Mouse (Mus musculus) hindbrain, embryonic 15.5 days (tissue): Measurements from ENCODE around the gene Erfe. TPM values are rescaled to one million over a fixed set of nuclear protein-coding genes. Genes with fewer than 3 reads are reported as not detected.

Source experiments
- ATAC-seq: fragments of 200-750 bp; cut with Nextera tagmentation; 2 replicates; pipeline ENCODE4 v1.8.0; 2017; ENCODE audit warnings: low read depth, moderate number of reproducible peaks, moderate TSS enrichment; ENCODE audit not compliant: low FRiP score
- H3K27ac ChIP-seq: fragments of 300-500 bp; sonication (generic); replicated peaks from 2 replicates; pipeline ENCODE4 v1.5.1; 2015; ENCODE audit warnings: mild to moderate bottlenecking, inconsistent platforms
- H3K27me3 ChIP-seq: fragments of 300-500 bp; sonication (generic); 2 replicates; pipeline ENCODE4 v1.6.1; 2015; ENCODE audit warnings: control low read depth, inconsistent platforms
- H3K36me3 ChIP-seq: fragments of 300-500 bp; sonication (generic); 2 replicates; pipeline ENCODE4 v1.6.1; 2015; ENCODE audit warnings: control low read depth, inconsistent platforms
- H3K4me1 ChIP-seq: fragments of 300-500 bp; sonication (generic); replicated peaks from 2 replicates; pipeline ENCODE4 v1.6.1; 2015; ENCODE audit warnings: control low read depth, inconsistent platforms
- H3K4me2 ChIP-seq: fragments of 300-500 bp; sonication (generic); 2 replicates; pipeline ENCODE4 v1.6.1; 2015; ENCODE audit warnings: moderate library complexity, mild to moderate bottlenecking, inconsistent platforms
- H3K4me3 ChIP-seq: fragments of 300-500 bp; sonication (generic); 2 replicates; pipeline ENCODE4 v1.5.1; 2015; ENCODE audit warnings: mild to moderate bottlenecking, inconsistent platforms
- H3K9ac ChIP-seq: fragments of 300-500 bp; sonication (generic); 2 replicates; pipeline ENCODE4 v1.6.1; 2015; ENCODE audit warnings: inconsistent platforms
- H3K9me3 ChIP-seq: fragments of 300-500 bp; sonication (generic); 2 replicates; pipeline ENCODE4 v1.6.1; 2016; ENCODE audit warnings: control low read depth, inconsistent platforms
- WGBS: fragments of 180-500 bp; shearing (Covaris S2); methylation state at CpG from one replicate; pipeline ENCODE4 v1.1.7; 2015; 5-methylcytosine and 5-hydroxymethylcytosine counted together
- polyA plus RNA-seq: library from polyadenylated mRNA; unstranded; fragments of >200 nt; fragmentation: Nextera tagmentation; extraction: Ambion mirVana; gene quantifications from 2 replicates; pipeline ENCODE4 v1.2.1, GENCODE M21; 2015

The Erfe gene
- polyA plus RNA-seq, 1 experiment from 2014 or later: 0.54 TPM

DNA sequence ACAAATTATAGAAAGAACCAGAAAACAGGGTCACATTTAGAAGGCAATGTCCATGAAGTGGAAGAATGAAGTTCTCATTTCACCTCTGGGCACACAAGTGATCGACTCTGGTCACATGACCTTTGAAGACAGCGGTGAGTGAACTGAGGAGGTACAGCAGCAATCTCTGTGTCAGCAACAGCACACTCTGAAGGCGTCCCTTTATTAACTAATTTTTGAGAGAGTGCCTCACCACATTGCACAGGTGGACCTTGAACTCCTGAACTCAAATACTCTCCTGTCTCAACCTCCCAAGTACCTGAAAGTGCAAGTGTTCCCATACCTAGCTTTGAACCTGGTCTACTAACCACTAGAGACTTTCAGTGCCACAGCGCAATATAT, 14.9 kb downstream of the Erfe start:
- H3K27ac ChIP-seq: no peak overlapping the region
- H3K27me3 ChIP-seq: no peaks in the 10 kb centered on the region
- no peaks in the 10 kb centered on the region for H3K4me1 ChIP-seq
- H3K36me3 ChIP-seq: peaks cover 90% of the 10 kb centered on the region
- no peak overlapping the region for H3K9ac ChIP-seq
- H3K9me3 ChIP-seq: no peaks in the 10 kb centered on the region
- 95% methylated on average over 4 of the region's 4 CpGs for WGBS
- no peak overlapping the region for H3K4me3 ChIP-seq
- no peak for ATAC-seq
- no peak overlapping the region for H3K4me2 ChIP-seq

DNA sequence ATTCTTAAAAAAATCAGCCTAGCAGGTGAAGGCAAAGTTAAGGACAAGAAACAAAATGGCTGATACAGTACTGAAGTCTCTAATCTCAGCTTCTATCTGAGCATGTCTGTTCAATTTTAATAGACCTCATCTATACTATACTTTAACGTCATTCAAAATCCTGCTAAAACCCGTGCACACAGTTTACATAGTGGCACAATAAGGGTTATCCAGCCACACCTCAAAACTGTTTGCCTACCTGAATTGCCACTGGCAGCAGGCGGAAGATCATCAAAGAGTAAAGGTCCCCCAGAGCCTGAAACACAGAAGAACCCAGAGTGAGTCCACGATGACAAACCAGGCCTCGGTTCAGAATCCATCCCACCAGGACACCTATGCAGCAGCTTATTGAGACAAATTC, 24.1 kb downstream of the Erfe start:
- no peaks in the 10 kb centered on the region for H3K27me3 ChIP-seq
- WGBS: 96% methylated on average over 5 of the region's 5 CpGs
- H3K36me3 ChIP-seq: peaks cover 60% of the 10 kb centered on the region
- no peak overlapping the region for H3K27ac ChIP-seq
- H3K4me1 ChIP-seq: peaks cover 8% of the 10 kb centered on the region; the same call in 1 of the 2 replicates
- no peak overlapping the region for H3K4me2 ChIP-seq
- ATAC-seq: no peak
- no peak overlapping the region for H3K4me3 ChIP-seq
- H3K9me3 ChIP-seq: no peaks in the 10 kb centered on the region
- no peak overlapping the region for H3K9ac ChIP-seq

DNA sequence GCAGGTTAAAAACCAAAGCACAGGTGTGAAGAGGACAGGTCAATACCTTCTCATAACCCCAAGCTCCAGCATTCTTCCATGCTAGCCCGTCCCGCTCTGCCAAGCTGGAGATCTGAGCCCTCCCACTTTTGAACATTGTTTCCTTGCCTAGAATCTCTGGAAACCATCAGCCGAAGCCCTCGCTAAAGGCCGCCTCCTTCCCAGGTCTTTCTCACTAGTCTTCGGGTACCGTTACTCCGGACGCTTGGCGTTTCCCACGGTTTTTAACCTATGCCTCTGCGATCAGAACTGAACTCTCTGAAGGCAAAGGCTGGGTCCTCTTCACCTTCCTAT, 31.7 kb downstream of the Erfe start:
- ATAC-seq: no peak
- peak overlapping the region; percentile 75 for H3K9ac ChIP-seq
- H3K4me3 ChIP-seq: peak overlapping the region; percentile 78
- H3K27me3 ChIP-seq: no peaks in the 10 kb centered on the region
- H3K9me3 ChIP-seq: no peaks in the 10 kb centered on the region
- peak overlapping the region; percentile 84 for H3K4me2 ChIP-seq
- peaks cover 28% of the 10 kb centered on the region for H3K4me1 ChIP-seq
- under 1% methylated on average over 12 of the region's 12 CpGs for WGBS
- H3K27ac ChIP-seq: peak overlapping the region; percentile 91
- 0 out of 2 replicates have a peak, but pooled peaks cover 12% of the 10 kb centered on the region for H3K36me3 ChIP-seq

DNA sequence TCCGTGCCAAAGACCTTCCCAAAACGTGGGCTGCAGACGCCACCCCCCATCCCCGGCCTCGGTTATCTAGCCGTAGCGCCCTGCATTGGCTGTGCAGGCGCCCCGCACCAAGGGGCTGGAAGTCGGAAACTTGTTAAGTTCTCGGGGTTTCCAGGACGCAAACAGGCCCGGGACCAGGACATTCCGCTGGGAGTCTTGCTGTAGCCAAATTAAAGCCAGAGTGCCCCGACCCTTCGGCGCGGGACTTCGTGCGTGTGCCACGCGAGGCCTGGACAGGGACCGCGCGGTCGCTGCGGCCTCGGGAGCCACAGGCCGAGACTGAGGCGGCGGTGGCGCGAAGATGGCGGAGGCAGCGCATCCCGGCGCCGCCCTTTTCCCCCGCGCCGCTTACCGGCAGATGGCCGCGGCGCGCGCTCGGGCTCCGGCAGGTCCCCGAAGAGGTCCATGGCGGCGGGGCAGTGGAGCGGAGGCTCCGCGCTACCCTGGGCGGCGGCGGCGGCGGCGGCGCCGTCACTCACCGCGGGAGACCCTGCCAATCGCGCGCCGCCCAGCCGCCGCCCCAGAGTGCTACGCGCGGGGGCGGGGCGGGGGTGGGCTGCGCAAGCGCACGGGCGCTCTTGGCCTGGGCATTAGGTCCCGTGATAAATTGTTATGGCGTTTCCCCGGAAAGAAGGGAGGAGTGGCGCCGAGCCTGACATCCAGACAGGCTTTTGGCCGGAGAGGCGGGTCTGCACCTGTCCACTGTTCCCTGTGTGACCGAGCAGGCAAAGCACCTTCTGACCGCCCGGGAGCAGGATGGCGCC, 32.2 kb downstream of the Erfe start, which contains the start of gene Ilkap:
Gene Ilkap, minus strand, starts transcription at position 556 of the 803 bp plus-strand sequence.
- peak within 1 kb of the TSS; percentile 91 for H3K27ac ChIP-seq
- H3K4me2 ChIP-seq: peak within 1 kb of the TSS; percentile 84
- peaks cover 28% of the 10 kb centered on the region for H3K4me1 ChIP-seq
- peak; percentile 95 for ATAC-seq
- H3K4me3 ChIP-seq: peak within 1 kb of the TSS; percentile 78
- H3K27me3 ChIP-seq: no peaks in the 10 kb centered on the region
- WGBS: under 1% methylated on average over 66 of the region's 91 CpGs
- peak within 1 kb of the TSS; percentile 75 for H3K9ac ChIP-seq
- no peaks in the 10 kb centered on the region for H3K9me3 ChIP-seq
- 0 out of 2 replicates have a peak, but pooled peaks cover 12% of the 10 kb centered on the region for H3K36me3 ChIP-seq

DNA sequence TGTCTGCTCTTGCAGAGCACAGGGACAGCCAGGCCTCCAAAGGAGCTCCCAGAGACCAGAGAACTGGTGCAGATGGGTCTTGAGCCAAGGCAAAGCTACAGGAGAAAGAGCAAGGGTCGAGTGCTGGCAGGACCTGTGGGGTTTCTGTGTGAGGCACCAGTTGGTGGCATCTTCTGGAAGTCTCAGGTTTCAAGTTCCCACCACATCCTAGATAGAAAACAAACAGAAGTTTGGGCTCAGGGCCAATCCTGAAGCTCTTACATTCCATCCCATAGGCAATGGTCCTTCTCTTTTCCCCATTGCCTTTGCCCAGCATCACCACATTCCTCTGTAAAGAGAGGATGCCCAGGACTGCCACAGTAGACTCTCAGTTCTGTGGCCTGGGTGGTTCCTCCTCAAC, 38.7 kb downstream of the Erfe start:
- Histone ChIP-seq H3K4me3 (no peak overlapping the region), H3K4me1 (no peaks in the 10 kb centered on the region), H3K27me3 (no peaks in the 10 kb centered on the region), H3K27ac (no peak overlapping the region), H3K9me3 (no peaks in the 10 kb centered on the region), H3K36me3 (no peaks in the 10 kb centered on the region), H3K4me2 (no peak overlapping the region), H3K9ac (no peak overlapping the region)
- ATAC-seq: no peak
- whole genome bisulfite sequencing: 31% methylated on average over 1 of the region's 1 CpGs

DNA sequence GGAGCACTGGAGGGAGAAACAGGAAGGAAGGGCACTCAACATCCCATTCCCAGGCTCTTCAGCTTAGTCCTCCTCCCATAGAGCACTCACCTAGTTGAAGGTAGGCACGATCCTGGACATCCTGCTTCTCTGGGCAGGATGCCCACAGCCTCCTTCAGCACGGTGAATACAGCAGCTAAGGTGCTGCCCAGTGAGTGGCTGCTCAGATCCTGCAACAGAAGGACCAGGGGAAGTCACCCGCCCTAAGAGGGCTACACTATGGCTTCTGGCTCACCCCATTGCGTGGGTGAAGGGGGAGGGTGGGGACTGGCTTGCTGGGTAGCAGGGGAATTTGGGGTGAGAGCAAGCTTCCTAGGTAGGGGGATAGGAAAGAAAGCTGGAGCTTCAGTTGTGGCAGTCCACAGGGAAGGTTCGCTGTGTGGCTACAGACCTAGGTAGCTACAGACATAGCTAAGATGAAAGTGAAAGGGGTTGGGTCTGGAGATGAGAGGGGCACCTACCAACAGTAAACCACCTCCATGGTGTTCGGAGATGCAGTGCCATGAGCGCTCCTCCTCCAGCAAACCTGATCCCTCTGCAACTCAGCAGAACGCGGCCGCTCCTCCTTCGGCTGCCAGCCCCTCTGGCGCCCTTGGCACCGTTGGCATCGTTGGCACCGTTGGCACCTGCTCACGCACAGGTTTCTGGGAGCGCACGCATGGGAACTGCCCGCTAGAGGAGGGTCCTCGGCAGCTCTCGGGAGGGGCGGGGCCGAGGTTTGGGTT, 39.4 kb downstream of the Erfe start:
- ATAC-seq: no peak
- Histone ChIP-seq H3K4me2 (0 out of 2 replicates have a peak overlapping the region, but pooled peaks have one; percentile 13), H3K9ac (no peak overlapping the region), H3K27ac (no peak overlapping the region), H3K4me3 (no peak overlapping the region), H3K9me3 (no peaks in the 10 kb centered on the region), H3K27me3 (no peaks in the 10 kb centered on the region), H3K4me1 (no peaks in the 10 kb centered on the region), H3K36me3 (no peaks in the 10 kb centered on the region)
- 54% methylated on average over 23 of the region's 23 CpGs for WGBS

DNA sequence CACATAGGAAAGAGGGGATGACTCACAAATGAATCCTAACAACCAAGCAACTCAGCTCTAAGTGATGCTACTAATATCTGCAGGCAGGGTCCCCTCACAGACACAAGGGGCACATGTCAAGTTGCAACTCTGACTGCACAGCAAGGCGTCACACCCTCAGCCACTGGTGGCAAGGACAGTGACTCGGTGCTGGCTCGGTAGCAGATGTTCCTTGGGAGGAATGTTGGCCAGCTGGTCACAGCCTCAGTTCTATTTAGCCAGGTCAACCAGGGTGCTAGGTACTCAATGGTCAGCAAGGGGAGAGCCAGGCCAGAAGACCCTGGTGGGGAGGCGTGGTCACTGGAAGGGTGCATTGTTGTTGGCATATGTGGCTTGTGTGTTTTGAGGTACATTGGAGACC, 41.6 kb downstream of the Erfe start:
- H3K27ac ChIP-seq: no peak overlapping the region
- no peaks in the 10 kb centered on the region for H3K27me3 ChIP-seq
- no peak for ATAC-seq
- H3K9ac ChIP-seq: no peak overlapping the region
- 84% methylated on average over 4 of the region's 4 CpGs for WGBS
- H3K4me2 ChIP-seq: no peak overlapping the region
- H3K4me3 ChIP-seq: no peak overlapping the region
- no peaks in the 10 kb centered on the region for H3K9me3 ChIP-seq
- no peaks in the 10 kb centered on the region for H3K36me3 ChIP-seq
- H3K4me1 ChIP-seq: peaks cover 13% of the 10 kb centered on the region

DNA sequence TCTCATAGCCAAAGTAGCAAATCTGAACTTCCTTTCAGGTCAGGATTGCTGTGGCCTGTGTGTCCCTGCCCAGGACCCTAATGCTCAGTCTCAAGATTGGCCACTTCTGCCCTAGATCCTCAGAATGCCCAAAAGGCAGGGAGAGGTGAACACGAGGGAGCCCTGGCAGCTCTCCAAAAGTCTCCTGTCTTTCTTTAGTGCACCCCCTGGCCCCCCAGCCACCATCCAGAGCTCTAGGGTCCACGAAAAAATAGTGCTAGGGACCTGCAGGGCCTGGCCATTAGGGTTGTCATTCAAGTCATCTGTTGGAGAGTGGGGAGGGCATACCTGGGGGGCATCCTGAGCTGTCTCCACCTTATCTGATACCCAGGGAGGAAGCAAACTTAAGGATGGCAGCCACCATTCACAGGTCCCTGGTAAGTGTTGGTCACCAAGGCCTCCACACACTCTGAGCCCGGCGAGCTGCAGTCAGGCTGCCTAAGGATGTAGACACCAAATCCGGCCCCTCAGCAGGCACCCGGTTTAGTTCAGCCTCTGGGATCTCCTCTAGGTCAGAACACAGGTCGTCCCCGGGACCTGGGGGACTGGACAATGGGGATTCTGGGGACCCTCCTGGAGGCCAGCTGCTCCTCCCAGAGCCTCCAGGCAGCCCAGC, 45.5 kb downstream of the Erfe start:
- no peak overlapping the region for H3K27ac ChIP-seq
- H3K4me2 ChIP-seq: peak overlapping the region; percentile 94
- H3K9me3 ChIP-seq: no peaks in the 10 kb centered on the region
- H3K9ac ChIP-seq: peak overlapping the region; percentile 73
- H3K4me3 ChIP-seq: peak overlapping the region; percentile 77
- peaks cover 35% of the 10 kb centered on the region for H3K4me1 ChIP-seq
- no peak for ATAC-seq
- 47% methylated on average over 8 of the region's 8 CpGs for WGBS
- H3K27me3 ChIP-seq: no peaks in the 10 kb centered on the region
- H3K36me3 ChIP-seq: no peaks in the 10 kb centered on the region

DNA sequence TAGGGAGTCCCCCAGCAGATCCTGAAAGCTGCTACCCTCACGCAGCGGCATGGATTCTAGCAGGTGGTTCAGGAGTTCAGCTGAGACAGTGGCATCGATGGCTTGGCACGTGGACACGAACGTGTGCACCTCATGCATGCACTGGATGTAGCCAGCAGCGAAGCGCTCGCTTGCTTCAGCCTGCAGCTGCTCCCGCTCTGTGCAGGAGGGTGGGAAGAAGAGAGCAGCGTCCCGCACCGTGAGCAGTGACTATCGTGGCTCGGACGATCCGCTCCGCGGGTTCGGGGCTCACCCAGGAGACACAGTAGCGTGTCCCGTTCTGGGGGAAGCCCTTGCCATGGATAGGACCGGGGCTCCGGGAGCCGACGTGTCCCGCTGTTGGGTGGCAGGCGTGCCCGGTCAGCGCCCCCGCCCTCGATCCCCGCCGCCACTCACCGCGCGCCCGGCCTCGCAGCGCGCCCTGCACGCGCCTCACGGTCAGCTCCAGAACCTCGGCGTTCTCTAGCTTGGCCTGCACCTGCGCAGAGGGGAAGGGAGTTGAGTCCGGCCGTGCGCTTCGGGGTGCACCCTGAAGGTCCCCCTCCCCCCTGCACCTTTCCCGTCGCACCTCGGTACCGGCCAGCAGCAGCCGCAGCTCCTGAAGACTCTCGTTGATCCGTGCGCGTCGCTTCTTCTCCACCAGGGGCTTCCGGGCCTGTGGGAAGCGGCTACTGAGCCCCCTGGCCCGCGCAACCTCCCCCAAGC, 46.2 kb downstream of the Erfe start:
- H3K27ac ChIP-seq: peak overlapping the region; percentile 91
- peak overlapping the region; percentile 77 for H3K4me3 ChIP-seq
- no peaks in the 10 kb centered on the region for H3K27me3 ChIP-seq
- H3K4me2 ChIP-seq: peak overlapping the region; percentile 94
- peaks cover 35% of the 10 kb centered on the region for H3K4me1 ChIP-seq
- ATAC-seq: peak; percentile 25
- H3K36me3 ChIP-seq: no peaks in the 10 kb centered on the region
- peak overlapping the region; percentile 73 for H3K9ac ChIP-seq
- WGBS: 2% methylated on average over 64 of the region's 65 CpGs
- no peaks in the 10 kb centered on the region for H3K9me3 ChIP-seq

DNA sequence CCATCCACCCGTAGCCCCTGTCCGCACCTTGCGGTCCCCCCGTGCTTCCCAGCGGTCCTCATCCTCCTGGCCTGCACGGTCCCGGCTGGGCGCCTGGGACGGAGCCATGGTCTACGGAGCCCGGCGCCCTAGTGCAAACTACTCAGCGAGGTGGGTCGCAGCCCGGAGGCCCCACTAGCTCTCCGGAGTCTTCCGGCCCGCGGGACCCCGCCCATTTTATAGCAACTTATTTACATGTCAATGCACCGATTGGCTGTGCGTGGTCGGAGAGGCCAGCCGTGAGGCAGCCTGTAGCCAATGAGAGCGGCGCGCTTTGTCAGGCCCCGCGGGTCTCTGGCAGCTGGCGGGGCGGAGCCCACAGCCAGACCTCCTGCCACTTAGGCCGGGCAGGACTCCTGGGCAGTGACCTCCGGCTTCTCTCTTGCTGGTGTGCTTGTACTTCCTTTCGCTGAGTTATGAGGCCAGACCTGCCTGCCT, 46.8 kb downstream of the Erfe start:
- H3K27ac ChIP-seq: peak overlapping the region; percentile 91
- peak overlapping the region; percentile 73 for H3K9ac ChIP-seq
- H3K27me3 ChIP-seq: no peaks in the 10 kb centered on the region
- WGBS: under 1% methylated on average over 34 of the region's 34 CpGs
- H3K36me3 ChIP-seq: 0 out of 2 replicates have a peak, but pooled peaks cover 4% of the 10 kb centered on the region
- H3K4me2 ChIP-seq: peak overlapping the region; percentile 94
- ATAC-seq: peak; percentile 94
- no peaks in the 10 kb centered on the region for H3K9me3 ChIP-seq
- H3K4me3 ChIP-seq: peak overlapping the region; percentile 77
- H3K4me1 ChIP-seq: peaks cover 35% of the 10 kb centered on the region

DNA sequence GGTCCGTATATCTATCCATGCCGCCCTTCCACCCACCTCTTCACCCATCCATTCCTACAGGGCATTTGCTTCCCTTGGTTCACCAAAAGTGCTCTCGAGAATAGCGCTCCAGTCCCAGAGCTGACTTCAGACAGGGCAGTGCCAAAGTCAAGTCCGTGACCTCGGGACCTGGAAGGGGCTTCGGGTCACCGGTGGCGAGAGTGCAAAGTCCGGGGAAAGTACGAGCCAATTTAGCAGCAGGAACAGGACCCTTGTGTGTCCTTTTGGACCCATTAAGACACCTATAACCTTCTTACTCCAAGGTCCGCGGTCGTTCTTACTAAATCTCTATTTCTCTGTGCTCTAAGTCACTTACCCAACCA, 47.3 kb downstream of the Erfe start:
- Histone ChIP-seq H3K36me3 (0 out of 2 replicates have a peak, but pooled peaks cover 6% of the 10 kb centered on the region), H3K4me2 (peak overlapping the region; percentile 94), H3K27ac (peak overlapping the region; percentile 91), H3K9me3 (no peaks in the 10 kb centered on the region), H3K4me1 (peaks cover 35% of the 10 kb centered on the region), H3K9ac (peak overlapping the region; percentile 45), H3K27me3 (no peaks in the 10 kb centered on the region), H3K4me3 (peak overlapping the region; percentile 77)
- ATAC-seq: no peak
- under 1% methylated on average over 14 of the region's 14 CpGs for WGBS
